20 mouse cellular contexts compared by ENCODE assay signal in genomic region chr14:16246340-16246912, GRCm38 (mm10). TPM values are rescaled to one million over a fixed set of nuclear protein-coding genes. Genes with fewer than 3 reads are reported as not detected.
DNase-seq lines count a peak whose midpoint lies in the region; ATAC-seq and TF ChIP-seq lines count a peak whose summit lies in the region.
"Had no signal": no experiment of that assay in that cellular context is flagged by ENCODE, and none has a peak within 500 bp of the region (broad histone marks: within the 10 kb centered on the region; RNA-seq: fewer than 3 reads in every experiment).

No protein-coding gene starts in this region.

- ATAC-seq in kidney, embryonic 14.5 days (ENCODE audit: low FRiP score, low TSS enrichment) = no peak
- ATAC-seq: CD4-positive, CD25-positive, alpha-beta regulatory T cell, adult 4 months had no signal

- H3K36me3 ChIP-seq in kidney, embryonic 14.5 days (ENCODE audit: control insufficient read depth, insufficient read depth, low read length) = no peaks in the 10 kb centered on the region
- no peaks in the 10 kb centered on the region for H3K36me3 ChIP-seq in testis, adult 2 months (ENCODE audit: control insufficient read depth, insufficient read depth, low read length)
- H3K36me3 ChIP-seq in thymus, adult 2 months (ENCODE audit: control insufficient read depth, insufficient read depth, low read length) = no peaks in the 10 kb centered on the region
- H3K36me3 ChIP-seq: forebrain, embryonic 12.5 days; heart, embryonic 15.5 days; hindbrain, embryonic 13.5 days; midbrain, embryonic 10.5 days had no signal

- TF ChIP-seq CTCF in testis, adult 2 months (IDR thresholded peaks at IDR 0.05; ENCODE audit: control insufficient read depth, insufficient read depth, insufficient replicate concordance, low read depth, low read length) = no peak
- TF ChIP-seq CTCF in thymus, adult 2 months (IDR thresholded peaks at IDR 0.05; ENCODE audit: borderline replicate concordance, control insufficient read depth, extremely low read depth, insufficient read depth, low read length, poor library complexity) = no peak

- H3K27ac ChIP-seq in kidney, embryonic 14.5 days (ENCODE audit: low read depth, low read length) = no peak overlapping the region
- H3K27ac ChIP-seq in testis, adult 2 months (ENCODE audit: control insufficient read depth, insufficient read depth, low read depth, low read length) = peak overlapping the region; percentile 47; the same call in 1 of the 2 replicates
- H3K27ac ChIP-seq in thymus, adult 2 months (ENCODE audit: control insufficient read depth, insufficient read depth, low read length) = no peak overlapping the region
- H3K27ac ChIP-seq: forebrain, embryonic 12.5 days; heart, embryonic 15.5 days; hindbrain, embryonic 13.5 days; kidney, postnatal 0 days; macrophage; midbrain, embryonic 10.5 days had no signal

- no peak overlapping the region for H3K4me2 ChIP-seq in kidney, embryonic 14.5 days (replicated peaks; ENCODE audit: low read depth, low read length)
- H3K4me2 ChIP-seq: forebrain, embryonic 12.5 days; heart, embryonic 15.5 days; hindbrain, embryonic 13.5 days had no signal

- H3K4me3 ChIP-seq in kidney, embryonic 14.5 days (ENCODE audit: low read length) = no peak overlapping the region
- H3K4me3 ChIP-seq in testis, adult 2 months (ENCODE audit: control insufficient read depth, low read depth, low read length) = peak overlapping the region; percentile 75
- H3K4me3 ChIP-seq in thymus, adult 2 months (ENCODE audit: control insufficient read depth, insufficient read depth, low read length) = no peak overlapping the region
- H3K4me3 ChIP-seq: forebrain, embryonic 12.5 days; heart, embryonic 15.5 days; hindbrain, embryonic 13.5 days; midbrain, embryonic 10.5 days had no signal

- H3K27me3 ChIP-seq in kidney, embryonic 14.5 days (ENCODE audit: control insufficient read depth, insufficient read depth, low read length) = no peaks in the 10 kb centered on the region
- no peaks in the 10 kb centered on the region for H3K27me3 ChIP-seq in testis, adult 2 months (ENCODE audit: control insufficient read depth, insufficient read depth, low read length)
- H3K27me3 ChIP-seq in thymus, adult 2 months (ENCODE audit: control insufficient read depth, insufficient read depth, low read length) = no peaks in the 10 kb centered on the region
- H3K27me3 ChIP-seq: forebrain, embryonic 12.5 days; heart, embryonic 15.5 days; hindbrain, embryonic 13.5 days had no signal

- 82% methylated on average over 2 of the region's 2 CpGs for WGBS in kidney, embryonic 14.5 days
- 84% methylated on average over 2 of the region's 2 CpGs for WGBS in thymus, adult 2 months

- no peaks in the 10 kb centered on the region for H3K9me3 ChIP-seq in kidney, embryonic 14.5 days (ENCODE audit: control insufficient read depth, low read length)
- H3K9me3 ChIP-seq: forebrain, embryonic 12.5 days; heart, embryonic 15.5 days; hindbrain, embryonic 13.5 days; midbrain, embryonic 10.5 days had no signal

- no peak overlapping the region for H3K9ac ChIP-seq in kidney, embryonic 14.5 days (ENCODE audit: low read depth, low read length)
- H3K9ac ChIP-seq: forebrain, embryonic 12.5 days; heart, embryonic 15.5 days; hindbrain, embryonic 13.5 days had no signal

- DNase-seq in kidney, adult 18-20 months = peak; percentile 26
- no peak for DNase-seq in testis, postnatal 10 days (ENCODE audit: low spot score)
- peak; percentile 35 for DNase-seq in kidney, postnatal 14 days
- no peak for DNase-seq in thymus, adult 2 months
- no peak for DNase-seq in lung, postnatal 4 days
- no peak for DNase-seq in spleen, adult 12 weeks (ENCODE audit: low spot score)
- DNase-seq: adrenal gland, adult 8-10 months; cerebellum, adult 11-12 months; cerebellum, postnatal 10 days; gastrocnemius, postnatal 36 days; heart, postnatal 36 days had no signal

- peaks cover 8% of the 10 kb centered on the region; the same call in 1 of the 2 replicates for H3K4me1 ChIP-seq in kidney, embryonic 14.5 days (ENCODE audit: control insufficient read depth, insufficient read depth, low read length)
- peaks cover 4% of the 10 kb centered on the region for H3K4me1 ChIP-seq in testis, adult 2 months (ENCODE audit: control insufficient read depth, insufficient read depth, low read length)
- peaks cover 4% of the 10 kb centered on the region for H3K4me1 ChIP-seq in thymus, adult 2 months (replicated peaks; ENCODE audit: control insufficient read depth, insufficient read depth, low read length)

- TF ChIP-seq POLR2A in testis, adult 2 months (IDR thresholded peaks at IDR 0.05; ENCODE audit: control insufficient read depth, low read depth, low read length) = no peak
- TF ChIP-seq POLR2A in thymus, adult 2 months (IDR thresholded peaks at IDR 0.05; ENCODE audit: control insufficient read depth, extremely low read depth, insufficient read depth, low read length, poor library complexity) = no peak

RNA-seq across cellular contexts. Expression of gene Ngly1, which starts 2.7 kb away (rescaled TPM):
- polyA plus RNA-seq in kidney, embryonic 14.5 days (2014; fragmentation: Nextera tagmentation; extraction: Ambion mirVana) = 28.4 and 36.6 TPM in 2 replicates
- polyA plus RNA-seq in testis, adult 2 months (2012; rRNA removed) = 86.3 and 110 TPM in 2 replicates
- 45.4 and 52.5 TPM in 2 replicates for polyA plus RNA-seq in thymus, adult 2 months (2012; rRNA removed)

RNA-seq across cellular contexts. Expression of gene Oxsm, which starts 3.2 kb away (rescaled TPM):
- 0.64 and 2.3 TPM in 2 replicates for polyA plus RNA-seq in kidney, embryonic 14.5 days (2014; fragmentation: Nextera tagmentation; extraction: Ambion mirVana)
- polyA plus RNA-seq in testis, adult 2 months (2012; rRNA removed) = 18.8 and 18.9 TPM in 2 replicates
- polyA plus RNA-seq in thymus, adult 2 months (2012; rRNA removed) = 6.0 and 7.3 TPM in 2 replicates

Comparison
In these comparisons a context has a peak if more than half of its experiments do, and no peak if none do; other contexts are left out.
1. DNase-seq: peak in kidney, adult 18-20 months (single experiment) and kidney, postnatal 14 days (single experiment); none in testis, postnatal 10 days (single experiment), thymus, adult 2 months (single experiment), lung, postnatal 4 days (0 of 2) and spleen, adult 12 weeks (single experiment).